Mouse (Mus musculus) liver, adult 2 months (tissue): Measurements from ENCODE around the gene Xntrpc. TPM values are rescaled to one million over a fixed set of nuclear protein-coding genes. Genes with fewer than 3 reads are reported as not detected.

Experiments
- DNase-seq: peaks from one replicate; pipeline ENCODE4 v3.0.0-alpha.2; 2011; ENCODE audit warnings: low read depth, low spot score; ENCODE audit errors: extremely low read depth
- H3K27ac ChIP-seq: fragments of 200-500 bp; replicated peaks from 2 replicates; pipeline ENCODE4 v1.5.1; 2012; ENCODE audit warnings: low read depth, mild to moderate bottlenecking, control low read depth, inconsistent platforms, low read length; ENCODE audit not compliant: insufficient read depth
- H3K27me3 ChIP-seq: fragments of 200-500 bp; 2 replicates; pipeline ENCODE4 v1.6.1; 2012; ENCODE audit warnings: mild to moderate bottlenecking, moderate library complexity, low read length, inconsistent platforms; ENCODE audit not compliant: control insufficient read depth, insufficient read depth
- H3K36me3 ChIP-seq: fragments of 200-500 bp; 2 replicates; pipeline ENCODE4 v1.6.1; 2012; ENCODE audit warnings: low read length, inconsistent platforms; ENCODE audit not compliant: control insufficient read depth, insufficient read depth
- H3K4me1 ChIP-seq: fragments of 200-500 bp; 2 replicates; pipeline ENCODE4 v1.6.1; 2011; ENCODE audit warnings: low read length; ENCODE audit not compliant: control insufficient read depth, insufficient read depth
- H3K4me3 ChIP-seq: fragments of 200-500 bp; 2 replicates; pipeline ENCODE4 v1.5.1; 2011; ENCODE audit warnings: low read depth, mild to moderate bottlenecking, control low read depth, low read length, moderate library complexity; ENCODE audit not compliant: insufficient read depth
- H3K79me2 ChIP-seq: fragments of 200-500 bp; 2 replicates; pipeline ENCODE4 v1.6.1; 2012; ENCODE audit warnings: inconsistent platforms, mild to moderate bottlenecking, low read length, moderate library complexity; ENCODE audit not compliant: control insufficient read depth, insufficient read depth
- H3K9ac ChIP-seq: fragments of 200-500 bp; 2 replicates; pipeline ENCODE4 v1.6.1; 2012; ENCODE audit warnings: low read depth, mild to moderate bottlenecking, control low read depth, inconsistent platforms, low read length
- CTCF ChIP-seq: fragments of 200-500 bp; IDR thresholded peaks from 2 replicates; pipeline ENCODE4 v1.5.1; 2011; ENCODE audit warnings: low read depth, low read length, control low read depth
- POLR2A ChIP-seq: fragments of 200-500 bp; IDR thresholded peaks from 2 replicates; pipeline ENCODE4 v1.6.1; 2011; ENCODE audit warnings: low read length, control low read depth; ENCODE audit not compliant: insufficient read depth; ENCODE audit errors: extremely low read depth
- WGBS: fragments of 180-500 bp; shearing (Covaris S2); methylation state at CpG from one replicate; pipeline ENCODE4 v1.1.7; 2018; 5-methylcytosine and 5-hydroxymethylcytosine counted together
- polyA plus RNA-seq: library from polyadenylated mRNA; depleted of rRNA; stranded (reverse); fragments of >200 nt; gene quantifications from 2 replicates; pipeline ENCODE4 v1.2.3, GENCODE M21; 2012
- total RNA-seq: library from RNA; depleted of rRNA; stranded (reverse); fragments of >200 nt; gene quantifications from 2 replicates; pipeline ENCODE4 v1.2.3, GENCODE M21; 2014

Xntrpc gene
- total and polyA plus RNA-seq, 2 experiments, result 0.18 to 0.75 TPM

- H3K27me3 ChIP-seq, result peaks cover 5% of the 10 kb centered on the region; the same call in 1 of the 2 replicates
- no peaks in the 10 kb centered on the region for H3K79me2 ChIP-seq
- no peaks in the 10 kb centered on the region for H3K36me3 ChIP-seq
- H3K27ac ChIP-seq, result no peak overlapping the region
- H3K4me3 ChIP-seq, result no peak overlapping the region
- no peaks in the 10 kb centered on the region for H3K4me1 ChIP-seq
- no peak overlapping the region for H3K9ac ChIP-seq
- TF ChIP-seq POLR2A (no peak), CTCF (no peak)
- 90% methylated on average over 1 of the region's 1 CpGs for WGBS
- no peak for DNase-seq
Observed at GRCm38 (mm10) chr7:102108206-102108605, 42.7 kb downstream of the Xntrpc start.

- Histone ChIP-seq H3K27me3 (peaks cover 5% of the 10 kb centered on the region; the same call in 1 of the 2 replicates), H3K79me2 (no peaks in the 10 kb centered on the region), H3K27ac (no peak within 1 kb of the TSS), H3K9ac (no peak within 1 kb of the TSS), H3K4me3 (no peak within 1 kb of the TSS), H3K36me3 (no peaks in the 10 kb centered on the region), H3K4me1 (no peaks in the 10 kb centered on the region)
- no peak for DNase-seq
- 90% methylated on average over 7 of the region's 7 CpGs for WGBS
- TF ChIP-seq CTCF (no peak), POLR2A (no peak)
Observed at GRCm38 (mm10) chr7:102109171-102109570, 43.7 kb downstream of the Xntrpc start, which contains the start of gene Art5. Gene Art5, minus strand, starts transcription at chr7:102109489.

GRCm38 (mm10) chr7:102109746-102110145, 44.2 kb downstream of the Xntrpc start:
- H3K27ac ChIP-seq, result no peak overlapping the region
- H3K27me3 ChIP-seq, result peaks cover 5% of the 10 kb centered on the region; the same call in 1 of the 2 replicates
- DNase-seq, result no peak
- TF ChIP-seq POLR2A (no peak), CTCF (no peak)
- H3K4me3 ChIP-seq, result no peak overlapping the region
- H3K9ac ChIP-seq, result no peak overlapping the region
- no peaks in the 10 kb centered on the region for H3K4me1 ChIP-seq
- H3K36me3 ChIP-seq, result no peaks in the 10 kb centered on the region
- H3K79me2 ChIP-seq, result no peaks in the 10 kb centered on the region
- 87% methylated on average over 4 of the region's 4 CpGs for WGBS

- TF ChIP-seq CTCF, result no peak
- no peak for TF ChIP-seq POLR2A
- no peak for DNase-seq
- Histone ChIP-seq H3K4me3 (no peak overlapping the region), H3K4me1 (no peaks in the 10 kb centered on the region), H3K36me3 (no peaks in the 10 kb centered on the region), H3K9ac (no peak overlapping the region), H3K27me3 (no peaks in the 10 kb centered on the region), H3K79me2 (no peaks in the 10 kb centered on the region), H3K27ac (no peak overlapping the region)
- WGBS, result 62% methylated on average over 45 of the region's 45 CpGs
Observed at GRCm38 (mm10) chr7:102113151-102113729, 47.7 kb downstream of the Xntrpc start.

GRCm38 (mm10) chr7:102116579-102117331, 51.2 kb downstream of the Xntrpc start, which contains the start of gene Chrna10:
Gene Chrna10, minus strand, starts transcription at chr7:102116828.
- 53% methylated on average over 7 of the region's 7 CpGs for WGBS
- TF ChIP-seq POLR2A (no peak), CTCF (no peak)
- H3K4me1 ChIP-seq, result no peaks in the 10 kb centered on the region
- no peak for DNase-seq
- no peak within 1 kb of the TSS for H3K4me3 ChIP-seq
- H3K79me2 ChIP-seq, result no peaks in the 10 kb centered on the region
- peaks cover 19% of the 10 kb centered on the region for H3K36me3 ChIP-seq
- H3K27ac ChIP-seq, result no peak within 1 kb of the TSS
- H3K9ac ChIP-seq, result no peak within 1 kb of the TSS
- no peaks in the 10 kb centered on the region for H3K27me3 ChIP-seq

GRCm38 (mm10) chr7:102117382-102117781, 51.9 kb downstream of the Xntrpc start:
- Histone ChIP-seq H3K4me1 (no peaks in the 10 kb centered on the region), H3K36me3 (peaks cover 25% of the 10 kb centered on the region), H3K4me3 (no peak overlapping the region), H3K9ac (no peak overlapping the region), H3K79me2 (no peaks in the 10 kb centered on the region), H3K27me3 (no peaks in the 10 kb centered on the region), H3K27ac (no peak overlapping the region)
- 73% methylated on average over 6 of the region's 6 CpGs for WGBS
- TF ChIP-seq POLR2A (no peak), CTCF (no peak)
- DNase-seq, result no peak
